Mouse (Mus musculus) kidney, postnatal 0 days (tissue): ENCODE data around the gene Klf2. TPM values are rescaled to one million over a fixed set of nuclear protein-coding genes. Genes with fewer than 3 reads are reported as not detected.

Source experiments
- ATAC-seq: fragments of 200-750 bp; cut with Nextera tagmentation; replicated peaks from 2 replicates; pipeline ENCODE4 v1.8.0; 2017; ENCODE audit warnings: low read depth, moderate number of reproducible peaks, moderate TSS enrichment, moderate library complexity; ENCODE audit not compliant: low FRiP score
- DNase-seq: peaks from one replicate; pipeline ENCODE4 v3.0.0-alpha.2; 2016; ENCODE audit warnings: low spot score
- H3K27ac ChIP-seq: fragments of 300-500 bp; sonication (generic); 2 replicates; pipeline ENCODE4 v1.5.1; 2014; ENCODE audit warnings: mild to moderate bottlenecking
- H3K27me3 ChIP-seq: fragments of 300-500 bp; sonication (generic); 2 replicates; pipeline ENCODE4 v1.6.1; 2014; ENCODE audit warnings: low read length, mixed read lengths; ENCODE audit not compliant: insufficient read depth
- H3K36me3 ChIP-seq: fragments of 300-500 bp; sonication (generic); 2 replicates; pipeline ENCODE4 v1.6.1; 2014; ENCODE audit warnings: low read length, mixed read lengths; ENCODE audit not compliant: insufficient read depth
- H3K4me1 ChIP-seq: fragments of 300-500 bp; sonication (generic); replicated peaks from 2 replicates; pipeline ENCODE4 v1.6.1; 2014; ENCODE audit warnings: antibody characterized with exemption, low read length, mixed read lengths; ENCODE audit not compliant: insufficient read depth
- H3K4me2 ChIP-seq: fragments of 300-500 bp; sonication (generic); 2 replicates; pipeline ENCODE4 v1.6.1; 2014; ENCODE audit warnings: mild to moderate bottlenecking, low read length, moderate library complexity, mixed read lengths
- H3K4me3 ChIP-seq: fragments of 300-500 bp; sonication (generic); replicated peaks from 2 replicates; pipeline ENCODE4 v1.5.1; 2014; ENCODE audit warnings: low read depth, low read length
- H3K9ac ChIP-seq: fragments of 300-500 bp; sonication (generic); 2 replicates; pipeline ENCODE4 v1.6.1; 2014; ENCODE audit warnings: low read depth, low read length
- H3K9me3 ChIP-seq: fragments of 300-500 bp; sonication (generic); replicated peaks from 2 replicates; pipeline ENCODE4 v1.6.1; 2016; ENCODE audit warnings: low read length, inconsistent platforms, mixed read lengths
- CTCF ChIP-seq: IDR thresholded peaks from 2 replicates; pipeline ENCODE4 v1.5.1; 2016; ENCODE audit warnings: antibody characterized with exemption, low read depth, mild to moderate bottlenecking, moderate library complexity
- WGBS: fragments of 180-500 bp; shearing (Covaris S2); extraction: QIAGEN DNeasy Blood & Tissue Kit; methylation state at CpG from one replicate; pipeline ENCODE4 v1.1.7; 2014; 5-methylcytosine and 5-hydroxymethylcytosine counted together
- polyA plus RNA-seq: library from polyadenylated mRNA; unstranded; fragments of >200 nt; fragmentation: Nextera tagmentation; extraction: Ambion mirVana; gene quantifications from 2 replicates; pipeline ENCODE4 v1.2.1, GENCODE M21; 2015

Gene Klf2
- polyA plus RNA-seq, 1 experiment from 2014 or later = 31.9 TPM

DNA sequence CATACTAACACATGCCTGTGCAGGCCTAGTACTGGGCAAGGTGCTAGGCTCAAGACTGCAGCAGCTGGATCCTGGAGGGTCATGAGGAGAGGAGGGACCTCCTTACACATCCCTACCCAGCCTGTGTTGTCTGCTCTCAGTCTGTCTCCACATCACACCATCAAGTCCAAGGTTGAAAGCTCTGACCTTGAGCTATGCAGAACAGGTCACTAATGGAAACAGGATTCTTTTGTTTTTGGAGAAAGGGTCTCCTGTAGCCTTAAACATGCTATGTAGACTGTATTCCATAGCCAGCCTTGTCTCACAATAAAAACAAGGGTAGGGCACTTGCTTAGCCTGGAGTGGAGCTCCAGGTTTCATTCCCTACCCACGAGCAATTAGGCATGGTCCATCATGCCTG lies 30.1 kb downstream of the Klf2 start:
- no peak for ATAC-seq
- H3K4me2 ChIP-seq = no peak overlapping the region
- H3K4me1 ChIP-seq = 0 out of 2 replicates have a peak, but pooled peaks cover 6% of the 10 kb centered on the region
- H3K9me3 ChIP-seq = no peaks in the 10 kb centered on the region
- 89% methylated on average over 1 of the region's 1 CpGs for WGBS
- no peak for TF ChIP-seq CTCF
- no peaks in the 10 kb centered on the region for H3K27me3 ChIP-seq
- H3K4me3 ChIP-seq = no peak overlapping the region
- no peak for DNase-seq
- no peak overlapping the region for H3K27ac ChIP-seq
- H3K36me3 ChIP-seq = 0 out of 2 replicates have a peak, but pooled peaks cover 9% of the 10 kb centered on the region
- H3K9ac ChIP-seq = no peak overlapping the region

DNA sequence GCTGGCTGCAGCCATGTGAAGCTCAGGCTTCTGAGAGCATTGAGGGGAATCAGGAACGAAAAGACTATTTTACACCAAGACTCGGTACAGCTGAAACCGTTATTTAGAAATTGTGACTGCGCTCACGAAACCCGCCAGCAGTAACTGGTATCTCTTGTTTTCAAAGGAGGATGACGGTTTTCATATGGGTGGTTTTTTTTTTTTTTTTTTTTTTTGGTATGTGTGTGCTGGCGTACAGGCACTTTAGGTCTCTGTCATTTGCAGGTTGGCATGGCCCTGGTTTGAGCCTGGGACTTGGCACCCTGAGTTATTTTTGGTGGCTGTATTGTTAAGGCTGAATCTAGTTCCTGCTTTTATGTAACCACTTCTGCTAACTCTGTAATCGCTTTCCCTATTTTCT lies 31.0 kb downstream of the Klf2 start:
- DNase-seq = no peak
- Histone ChIP-seq H3K9ac (no peak overlapping the region), H3K4me1 (0 out of 2 replicates have a peak, but pooled peaks cover 6% of the 10 kb centered on the region), H3K4me2 (no peak overlapping the region), H3K4me3 (no peak overlapping the region), H3K36me3 (0 out of 2 replicates have a peak, but pooled peaks cover 7% of the 10 kb centered on the region), H3K9me3 (no peaks in the 10 kb centered on the region), H3K27me3 (no peaks in the 10 kb centered on the region), H3K27ac (no peak overlapping the region)
- 86% methylated on average over 9 of the region's 9 CpGs for WGBS
- ATAC-seq = no peak
- no peak for TF ChIP-seq CTCF

DNA sequence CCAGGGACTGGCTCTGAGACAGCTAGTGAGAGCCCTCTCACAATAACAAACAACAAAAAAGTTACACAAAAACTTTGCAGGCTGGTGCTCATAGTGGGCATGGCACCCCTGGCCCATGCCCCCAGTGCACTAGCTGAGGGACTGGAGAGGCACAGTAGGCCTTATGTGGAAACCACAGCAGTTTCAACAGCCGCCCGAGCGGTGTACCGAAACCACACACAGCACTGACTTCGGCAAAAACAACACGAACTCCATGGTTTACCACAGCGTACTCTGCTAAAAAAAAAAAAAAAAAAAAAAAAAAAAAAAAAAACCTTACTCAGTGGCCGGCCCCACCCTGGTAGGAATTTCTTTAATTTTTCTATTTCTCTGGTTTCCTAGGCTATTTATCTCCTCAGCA lies 31.9 kb downstream of the Klf2 start:
- Histone ChIP-seq H3K36me3 (0 out of 2 replicates have a peak, but pooled peaks cover 2% of the 10 kb centered on the region), H3K4me2 (no peak overlapping the region), H3K27me3 (no peaks in the 10 kb centered on the region), H3K9me3 (no peaks in the 10 kb centered on the region), H3K4me3 (no peak overlapping the region), H3K4me1 (0 out of 2 replicates have a peak, but pooled peaks cover 6% of the 10 kb centered on the region), H3K9ac (no peak overlapping the region), H3K27ac (no peak overlapping the region)
- DNase-seq = no peak
- WGBS = 92% methylated on average over 8 of the region's 8 CpGs
- TF ChIP-seq CTCF = no peak
- no peak for ATAC-seq

DNA sequence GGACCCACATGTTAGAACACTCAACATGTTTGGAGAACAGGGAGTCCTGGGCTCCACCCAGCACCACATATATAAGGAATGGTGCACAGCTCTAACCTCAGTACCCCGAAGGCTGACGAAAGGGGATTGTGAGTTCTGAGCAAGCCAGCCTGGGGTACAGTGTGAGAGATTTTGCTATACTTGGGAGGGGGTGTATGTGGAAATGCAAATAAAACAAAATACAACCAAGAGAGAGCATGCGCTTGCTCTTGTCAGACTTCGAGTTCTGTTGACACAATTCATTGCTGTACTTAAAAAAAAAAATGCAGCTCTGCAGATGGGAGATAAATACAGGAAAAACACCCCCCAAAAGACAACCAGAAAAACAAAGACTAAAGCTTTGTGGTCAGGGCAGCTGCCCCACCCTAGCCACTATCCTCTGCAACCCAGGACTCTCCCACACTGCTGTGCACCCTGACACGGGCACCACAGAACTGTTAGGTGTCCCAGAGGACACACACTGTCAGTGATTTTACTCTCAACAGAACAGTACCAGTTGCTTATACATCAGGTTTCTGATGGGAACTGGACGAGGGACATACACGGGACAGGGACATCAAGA lies 32.7 kb downstream of the Klf2 start:
- 0 out of 2 replicates have a peak, but pooled peaks cover 6% of the 10 kb centered on the region for H3K4me1 ChIP-seq
- H3K27me3 ChIP-seq = no peaks in the 10 kb centered on the region
- no peak overlapping the region for H3K27ac ChIP-seq
- no peak for DNase-seq
- peaks cover 9% of the 10 kb centered on the region; the same call in 1 of the 2 replicates for H3K36me3 ChIP-seq
- H3K9ac ChIP-seq = no peak overlapping the region
- ATAC-seq = no peak
- H3K4me3 ChIP-seq = no peak overlapping the region
- H3K9me3 ChIP-seq = no peaks in the 10 kb centered on the region
- no peak for TF ChIP-seq CTCF
- WGBS = 87% methylated on average over 7 of the region's 7 CpGs
- no peak overlapping the region for H3K4me2 ChIP-seq

DNA sequence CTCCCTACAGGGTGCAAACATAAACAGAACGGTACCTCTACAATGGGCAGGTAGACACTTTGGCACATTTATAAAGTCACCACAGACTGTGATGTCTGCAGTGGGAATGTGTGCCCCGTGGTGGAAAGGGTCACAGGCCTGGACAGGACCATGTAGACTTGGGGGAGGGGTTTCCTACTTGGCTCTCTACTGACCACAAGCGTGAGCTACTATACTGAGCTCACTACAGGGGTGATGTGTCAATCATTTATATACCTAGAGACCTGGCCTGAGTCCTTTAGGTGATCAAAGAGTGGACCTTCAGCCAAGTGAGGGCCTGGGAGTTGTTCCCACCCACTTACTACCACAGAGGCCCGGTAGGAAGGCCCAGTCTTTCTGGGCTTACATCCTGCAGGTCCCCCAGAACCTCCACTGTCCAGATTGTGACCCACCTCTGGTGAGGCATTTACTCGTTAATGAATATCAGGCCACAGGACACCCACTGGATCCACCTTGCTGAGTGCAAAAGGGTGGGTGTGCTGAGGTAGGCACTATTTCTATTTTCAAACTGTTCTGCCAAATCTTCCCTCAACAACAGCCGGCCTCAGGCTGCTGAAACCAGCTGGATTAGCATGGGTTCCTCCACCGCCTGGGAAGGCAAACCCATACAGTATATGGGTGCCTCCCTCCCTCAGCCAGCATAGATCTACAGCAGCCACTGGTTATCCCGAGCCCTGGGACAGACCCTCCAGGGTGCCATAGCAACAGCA lies 34.3 kb downstream of the Klf2 start:
- H3K4me1 ChIP-seq = 0 out of 2 replicates have a peak, but pooled peaks cover 6% of the 10 kb centered on the region
- ATAC-seq (peak; percentile 79), DNase-seq (no peak)
- peak overlapping the region; percentile 72 for H3K27ac ChIP-seq
- no peaks in the 10 kb centered on the region for H3K27me3 ChIP-seq
- no peak for TF ChIP-seq CTCF
- no peak overlapping the region for H3K4me2 ChIP-seq
- WGBS = 65% methylated on average over 8 of the region's 8 CpGs
- no peak overlapping the region for H3K9ac ChIP-seq
- no peaks in the 10 kb centered on the region for H3K9me3 ChIP-seq
- peaks cover 19% of the 10 kb centered on the region for H3K36me3 ChIP-seq
- H3K4me3 ChIP-seq = no peak overlapping the region

DNA sequence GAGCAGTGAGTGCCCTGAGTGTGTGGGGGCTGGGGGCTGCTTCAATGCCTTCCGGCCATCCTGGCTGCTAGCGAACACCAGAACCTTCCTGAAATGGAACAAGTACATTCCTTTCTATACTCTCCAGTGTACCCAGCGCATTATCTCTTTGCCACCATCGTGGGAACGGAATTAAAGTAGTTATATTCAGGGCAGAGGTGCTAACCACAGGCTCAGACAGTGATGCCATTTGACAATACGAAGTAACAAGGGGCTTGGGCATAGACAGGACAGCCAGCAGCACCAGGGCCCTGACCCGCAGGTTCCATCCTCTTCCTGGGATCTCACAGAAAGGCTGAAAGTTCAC lies 34.8 kb downstream of the Klf2 start:
- 80% methylated on average over 7 of the region's 7 CpGs for WGBS
- DNase-seq = no peak
- peaks cover 19% of the 10 kb centered on the region for H3K36me3 ChIP-seq
- H3K9ac ChIP-seq = no peak overlapping the region
- H3K27me3 ChIP-seq = no peaks in the 10 kb centered on the region
- no peak for TF ChIP-seq CTCF
- H3K9me3 ChIP-seq = no peaks in the 10 kb centered on the region
- H3K4me1 ChIP-seq = 0 out of 2 replicates have a peak, but pooled peaks cover 6% of the 10 kb centered on the region
- no peak overlapping the region for H3K4me2 ChIP-seq
- H3K27ac ChIP-seq = peak overlapping the region; percentile 72
- no peak for ATAC-seq
- no peak overlapping the region for H3K4me3 ChIP-seq
